Mouse (Mus musculus) midbrain, embryonic 11.5 days (tissue): ENCODE results near the gene 4930544D05Rik. TPM values are rescaled to one million over a fixed set of nuclear protein-coding genes. Genes with fewer than 3 reads are reported as not detected.

Experiments
- ATAC-seq: fragments of 200-750 bp; cut with Nextera tagmentation; 2 replicates; pipeline ENCODE4 v1.8.0; 2017; ENCODE audit warnings: moderate TSS enrichment, moderate library complexity; ENCODE audit not compliant: low FRiP score
- DNase-seq: peaks from one replicate; pipeline ENCODE4 v3.0.0; 2015; ENCODE audit warnings: low spot score; ENCODE audit errors: missing footprints
- H3K27ac ChIP-seq: fragments of 300-500 bp; sonication (generic); 2 replicates; pipeline ENCODE4 v1.5.1; 2014; ENCODE audit warnings: low read depth, low read length
- H3K27me3 ChIP-seq: fragments of 300-500 bp; sonication (generic); 2 replicates; pipeline ENCODE4 v1.6.1; 2014; ENCODE audit warnings: mild to moderate bottlenecking, low read length, moderate library complexity, mixed read lengths; ENCODE audit not compliant: control insufficient read depth, insufficient read depth
- H3K36me3 ChIP-seq: fragments of 300-500 bp; sonication (generic); 2 replicates; pipeline ENCODE4 v1.6.1; 2014; ENCODE audit warnings: mild to moderate bottlenecking, low read length, moderate library complexity, mixed read lengths; ENCODE audit not compliant: control insufficient read depth, insufficient read depth
- H3K4me1 ChIP-seq: fragments of 300-500 bp; sonication (generic); 2 replicates; pipeline ENCODE4 v1.6.1; 2014; ENCODE audit warnings: low read length; ENCODE audit not compliant: control insufficient read depth, insufficient read depth
- H3K4me2 ChIP-seq: fragments of 300-500 bp; sonication (generic); 2 replicates; pipeline ENCODE4 v1.6.1; 2014; ENCODE audit warnings: mild to moderate bottlenecking, moderate library complexity
- H3K4me3 ChIP-seq: fragments of 300-500 bp; sonication (generic); 2 replicates; pipeline ENCODE4 v1.5.1; 2014; ENCODE audit warnings: low read depth, low read length
- H3K9ac ChIP-seq: fragments of 300-500 bp; sonication (generic); 2 replicates; pipeline ENCODE4 v1.6.1; 2014; ENCODE audit warnings: low read length
- H3K9me3 ChIP-seq: fragments of 300-500 bp; sonication (generic); 2 replicates; pipeline ENCODE4 v1.6.1; 2016; ENCODE audit warnings: low read length; ENCODE audit not compliant: control insufficient read depth
- WGBS: fragments of 180-500 bp; shearing (Covaris S2); extraction: QIAGEN DNeasy Blood & Tissue Kit; methylation state at CpG from one replicate; pipeline ENCODE4 v1.1.7; 2014; 5-methylcytosine and 5-hydroxymethylcytosine counted together
- polyA plus RNA-seq: library from polyadenylated mRNA; unstranded; fragments of >200 nt; fragmentation: Nextera tagmentation; extraction: Ambion mirVana; gene quantifications from 2 replicates; pipeline ENCODE4 v1.2.1, GENCODE M21; 2014

The 4930544D05Rik gene
- polyA plus RNA-seq, 1 experiment from 2014 or later: not detected

GRCm38 (mm10) chr11:70610752-70611151 lies 4.9 kb upstream of the 4930544D05Rik start:
- Histone ChIP-seq H3K9ac (no peak overlapping the region), H3K4me1 (peaks cover 9% of the 10 kb centered on the region; the same call in 1 of the 2 replicates), H3K4me3 (no peak overlapping the region), H3K9me3 (no peaks in the 10 kb centered on the region), H3K36me3 (peaks cover 14% of the 10 kb centered on the region), H3K27ac (no peak overlapping the region), H3K27me3 (peaks cover 3% of the 10 kb centered on the region; the same call in 1 of the 2 replicates), H3K4me2 (no peak overlapping the region)
- ATAC-seq (no peak), DNase-seq (no peak)
- 89% methylated on average over 4 of the region's 4 CpGs for WGBS

GRCm38 (mm10) chr11:70612505-70612904 lies 3.1 kb upstream of the 4930544D05Rik start:
- WGBS: 78% methylated on average over 7 of the region's 7 CpGs
- Histone ChIP-seq H3K36me3 (peaks cover 14% of the 10 kb centered on the region), H3K9me3 (no peaks in the 10 kb centered on the region), H3K4me3 (no peak overlapping the region), H3K4me1 (peaks cover 9% of the 10 kb centered on the region; the same call in 1 of the 2 replicates), H3K4me2 (no peak overlapping the region), H3K27me3 (peaks cover 3% of the 10 kb centered on the region), H3K9ac (no peak overlapping the region), H3K27ac (no peak overlapping the region)
- DNase-seq (no peak), ATAC-seq (no peak)

DNA sequence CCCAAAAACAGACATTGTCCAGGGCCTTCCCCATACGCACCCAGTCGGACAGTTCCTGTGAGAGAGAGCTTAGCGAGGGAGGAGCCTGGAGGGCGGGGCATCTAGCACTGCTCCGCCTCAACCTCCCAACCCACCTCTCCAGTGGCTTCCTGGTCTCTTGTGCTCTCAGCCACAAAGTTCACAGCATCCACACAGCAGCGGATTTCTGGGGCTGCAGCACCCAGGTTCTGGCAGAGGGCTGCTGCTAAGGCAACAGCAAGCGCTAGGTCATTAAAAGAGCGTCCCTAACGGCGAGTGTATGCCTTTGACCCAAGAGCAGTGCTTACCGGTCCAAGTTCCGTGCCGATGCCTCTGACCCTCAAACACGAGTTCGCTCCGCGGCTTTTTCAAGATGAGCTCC lies 574 bp upstream of the 4930544D05Rik start:
- Histone ChIP-seq H3K36me3 (0 out of 2 replicates have a peak, but pooled peaks cover 2% of the 10 kb centered on the region), H3K27me3 (peaks cover 3% of the 10 kb centered on the region), H3K4me1 (peaks cover 9% of the 10 kb centered on the region; the same call in 1 of the 2 replicates), H3K4me3 (peak overlapping the region; percentile 28), H3K27ac (no peak overlapping the region), H3K9ac (peak overlapping the region; percentile 48; the same call in 1 of the 2 replicates), H3K9me3 (no peaks in the 10 kb centered on the region), H3K4me2 (peak overlapping the region; percentile 58)
- 1% methylated on average over 17 of the region's 17 CpGs for whole genome bisulfite sequencing
- ATAC-seq (peak; percentile 59; the same call in 1 of the 2 replicates), DNase-seq (peak; percentile 90)

- Histone ChIP-seq H3K36me3 (no peaks in the 10 kb centered on the region), H3K27ac (no peak within 1 kb of the TSS), H3K27me3 (peaks cover 3% of the 10 kb centered on the region), H3K4me3 (no peak within 1 kb of the TSS), H3K9ac (no peak within 1 kb of the TSS), H3K4me1 (peaks cover 9% of the 10 kb centered on the region; the same call in 1 of the 2 replicates), H3K9me3 (no peaks in the 10 kb centered on the region), H3K4me2 (no peak within 1 kb of the TSS)
- DNase-seq (no peak), ATAC-seq (no peak)
- 36% methylated on average over 1 of the region's 1 CpGs for WGBS
These were observed 3.5 kb downstream of the 4930544D05Rik start, which contains the start of gene Chrne for GRCm38 (mm10) chr11:70619101-70619500. TSS of gene Chrne (minus strand) at chr11:70619216.

DNA sequence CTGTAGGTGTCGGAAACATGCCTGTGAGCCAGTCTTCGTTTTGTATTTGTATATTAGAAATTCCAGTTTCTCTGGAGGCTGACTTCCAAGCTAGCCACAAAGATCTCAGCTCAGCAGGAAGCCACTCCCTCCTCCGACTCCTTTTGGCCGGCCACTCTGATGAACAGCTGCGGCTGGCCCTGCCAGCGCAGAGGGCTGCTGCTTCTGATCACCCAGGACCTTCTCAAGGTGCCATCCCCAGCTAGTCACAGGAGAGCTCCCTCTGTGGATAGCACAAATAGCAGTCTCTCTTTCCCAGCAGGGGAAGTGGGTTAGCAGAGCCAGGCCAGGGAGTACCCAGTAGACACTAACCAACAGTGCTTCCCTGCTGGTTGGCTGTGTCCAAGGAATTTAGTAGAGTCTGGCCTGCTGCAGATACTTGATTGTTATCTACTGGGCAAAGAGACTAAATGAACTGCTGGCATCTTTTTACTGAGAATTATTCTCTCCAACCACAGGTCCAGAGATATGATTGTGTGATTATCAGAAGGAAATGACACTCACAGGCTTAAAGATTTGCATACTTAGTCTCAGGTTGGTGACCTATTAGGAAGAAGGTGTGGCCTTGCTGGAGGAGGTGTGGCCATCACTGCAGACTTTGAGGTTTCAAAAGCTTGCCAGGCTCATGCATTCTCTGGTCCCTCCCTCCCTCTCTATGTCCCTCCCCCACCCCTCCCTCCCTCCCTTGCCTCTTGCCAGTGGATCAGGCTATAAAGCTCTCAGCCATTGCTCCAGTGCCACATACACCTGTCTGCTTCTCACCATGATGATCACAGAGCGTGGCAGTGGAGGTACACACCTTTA lies 6.5 kb downstream of the 4930544D05Rik start:
- H3K4me3 ChIP-seq: no peak overlapping the region
- H3K4me1 ChIP-seq: no peaks in the 10 kb centered on the region
- H3K27me3 ChIP-seq: no peaks in the 10 kb centered on the region
- H3K9ac ChIP-seq: no peak overlapping the region
- H3K27ac ChIP-seq: no peak overlapping the region
- 43% methylated on average over 7 of the region's 7 CpGs for WGBS
- no peaks in the 10 kb centered on the region for H3K36me3 ChIP-seq
- no peak for ATAC-seq
- H3K9me3 ChIP-seq: no peaks in the 10 kb centered on the region
- no peak overlapping the region for H3K4me2 ChIP-seq
- DNase-seq: no peak

GRCm38 (mm10) chr11:70623053-70623742 lies 7.5 kb downstream of the 4930544D05Rik start:
- Histone ChIP-seq H3K9me3 (no peaks in the 10 kb centered on the region), H3K4me1 (no peaks in the 10 kb centered on the region), H3K27ac (no peak overlapping the region), H3K9ac (no peak overlapping the region), H3K36me3 (no peaks in the 10 kb centered on the region), H3K27me3 (no peaks in the 10 kb centered on the region), H3K4me2 (no peak overlapping the region), H3K4me3 (no peak overlapping the region)
- no peak for DNase-seq
- no peak for ATAC-seq
- 88% methylated on average over 10 of the region's 10 CpGs for WGBS

DNA sequence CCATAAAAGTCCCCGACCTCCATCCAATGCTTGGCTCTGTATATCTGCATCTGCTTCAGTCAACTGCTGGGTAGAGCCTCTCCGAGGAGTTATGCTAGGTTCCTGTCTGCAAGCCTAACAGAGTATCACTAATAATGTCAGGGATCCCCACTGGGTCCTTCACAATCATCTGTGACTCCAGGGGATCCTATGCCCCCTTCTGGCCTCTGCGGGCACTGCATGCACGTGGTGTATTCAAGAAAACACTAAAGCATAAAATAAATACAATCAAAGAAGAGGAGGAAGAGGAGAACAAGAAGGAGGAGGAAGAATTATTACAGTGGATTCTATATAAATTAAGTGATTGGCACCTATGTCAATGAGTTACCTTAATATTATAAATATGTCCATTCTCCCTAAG lies 9.8 kb downstream of the 4930544D05Rik start:
- Histone ChIP-seq H3K27me3 (no peaks in the 10 kb centered on the region), H3K4me3 (no peak overlapping the region), H3K4me2 (no peak overlapping the region), H3K36me3 (no peaks in the 10 kb centered on the region), H3K4me1 (no peaks in the 10 kb centered on the region), H3K9me3 (no peaks in the 10 kb centered on the region), H3K9ac (no peak overlapping the region), H3K27ac (no peak overlapping the region)
- DNase-seq: peak; percentile 94
- no peak for ATAC-seq
- 49% methylated on average over 4 of the region's 4 CpGs for WGBS

DNA sequence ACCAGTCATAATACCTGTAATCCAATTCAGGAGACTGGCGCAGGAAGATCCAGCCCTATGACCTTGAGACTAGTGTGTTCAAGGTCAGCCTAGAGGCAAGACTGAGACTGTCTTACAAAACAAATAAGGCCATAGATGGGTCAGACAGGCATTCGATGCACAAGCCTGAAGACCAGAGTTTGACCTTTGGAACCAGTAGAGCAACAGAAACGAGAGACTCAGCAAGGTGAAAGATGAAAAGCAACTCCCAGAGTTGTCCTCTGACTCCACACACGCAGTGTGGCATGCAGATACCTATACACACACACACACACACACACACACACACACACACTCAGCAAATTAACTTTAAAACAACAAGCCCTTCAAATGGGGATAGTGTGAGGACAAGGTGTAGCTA lies 11.2 kb downstream of the 4930544D05Rik start:
- H3K4me2 ChIP-seq: no peak overlapping the region
- H3K9ac ChIP-seq: no peak overlapping the region
- H3K4me1 ChIP-seq: no peaks in the 10 kb centered on the region
- no peak overlapping the region for H3K4me3 ChIP-seq
- no peak for DNase-seq
- H3K27me3 ChIP-seq: no peaks in the 10 kb centered on the region
- 81% methylated on average over 4 of the region's 4 CpGs for WGBS
- H3K9me3 ChIP-seq: no peaks in the 10 kb centered on the region
- no peak for ATAC-seq
- H3K27ac ChIP-seq: no peak overlapping the region
- H3K36me3 ChIP-seq: no peaks in the 10 kb centered on the region

DNA sequence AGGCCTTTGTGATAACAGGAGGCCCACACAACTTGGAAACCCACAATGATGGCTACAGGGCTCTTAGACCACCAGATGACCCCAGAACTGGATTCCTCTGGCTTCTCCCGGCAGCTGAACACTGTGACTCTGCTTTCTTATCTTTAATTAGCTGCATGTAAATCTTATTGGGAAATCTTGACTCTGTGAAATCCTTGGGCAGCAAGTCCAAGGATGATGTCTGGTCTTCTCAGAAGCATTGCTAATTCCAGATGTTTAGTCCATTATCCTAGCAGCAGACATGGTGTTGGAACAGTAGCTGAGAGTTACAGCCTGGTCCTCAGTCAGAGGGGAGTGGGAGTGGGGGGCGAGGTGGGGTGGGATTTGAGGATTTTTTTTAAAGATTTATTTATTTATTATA lies 12.8 kb downstream of the 4930544D05Rik start:
- H3K4me1 ChIP-seq: no peaks in the 10 kb centered on the region
- no peak overlapping the region for H3K9ac ChIP-seq
- ATAC-seq (no peak), DNase-seq (no peak)
- H3K4me3 ChIP-seq: no peak overlapping the region
- H3K9me3 ChIP-seq: no peaks in the 10 kb centered on the region
- WGBS: 84% methylated on average over 2 of the region's 2 CpGs
- no peak overlapping the region for H3K4me2 ChIP-seq
- H3K36me3 ChIP-seq: no peaks in the 10 kb centered on the region
- H3K27me3 ChIP-seq: no peaks in the 10 kb centered on the region
- no peak overlapping the region for H3K27ac ChIP-seq
